Mouse (Mus musculus): ENCODE data around the gene St6galnac3.
"Not testable (repeated sequence)": the region's sequence is repeated elsewhere in the genome, so short reads cannot be mapped to it uniquely, and the experiment has no call there.

St6galnac3 gene

DNA sequence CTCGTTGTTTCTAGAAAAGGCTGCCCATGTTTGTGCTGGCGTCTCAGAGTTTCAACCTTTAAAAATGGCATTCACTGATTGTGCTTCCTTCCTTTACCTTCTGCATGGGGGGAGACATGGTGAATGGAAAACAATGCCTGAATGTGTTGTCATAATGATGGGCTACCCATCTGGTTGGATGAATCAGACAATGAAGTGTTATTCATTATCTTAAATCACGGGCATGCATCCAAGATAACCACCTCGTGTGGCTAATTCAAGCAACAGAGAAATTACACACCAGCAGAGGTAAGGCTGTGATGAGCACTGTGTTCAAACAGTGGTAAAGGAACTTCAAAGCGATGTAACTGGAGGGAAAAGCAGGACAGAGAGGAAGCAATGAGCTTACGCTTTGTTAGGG lies 325.4 kb downstream of the St6galnac3 start:
- DNase-seq, result no peak

GRCm38 (mm10) chr3:153397726-153398125 lies 327.2 kb downstream of the St6galnac3 start:
- no peak for DNase-seq

DNA sequence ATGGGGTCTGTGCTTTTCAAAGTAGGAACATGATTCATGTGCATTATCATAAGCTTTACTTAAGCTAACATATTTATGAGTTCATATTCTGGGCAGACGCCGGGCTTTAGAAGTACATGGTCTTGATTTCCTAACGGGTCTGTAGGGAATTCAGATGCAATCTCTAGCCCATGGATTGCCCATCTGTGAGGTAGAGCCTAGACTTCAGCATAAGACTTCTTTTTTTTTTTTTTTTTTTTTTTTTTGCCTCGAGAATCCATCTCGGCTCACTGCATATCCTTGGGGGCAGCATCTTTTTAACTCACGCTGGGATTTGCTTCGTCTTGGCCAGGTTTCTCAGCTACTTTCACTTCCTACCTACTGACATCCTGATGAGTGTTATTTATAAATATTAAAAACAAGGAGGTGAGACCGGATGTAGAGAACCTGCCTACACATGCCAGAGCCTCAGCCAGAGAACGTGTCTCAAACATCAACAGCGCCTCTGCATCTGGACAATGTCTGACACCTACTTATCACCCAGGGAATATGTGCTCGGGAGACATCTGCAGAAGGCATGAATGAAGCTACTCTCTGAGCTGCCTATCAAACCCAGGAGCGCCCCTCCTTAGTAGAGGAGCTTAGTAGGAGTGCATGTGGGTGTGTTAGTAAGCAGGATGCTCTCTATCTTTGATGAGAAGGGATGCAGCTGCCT lies 328.5 kb downstream of the St6galnac3 start:
- DNase-seq, result no peak

DNA sequence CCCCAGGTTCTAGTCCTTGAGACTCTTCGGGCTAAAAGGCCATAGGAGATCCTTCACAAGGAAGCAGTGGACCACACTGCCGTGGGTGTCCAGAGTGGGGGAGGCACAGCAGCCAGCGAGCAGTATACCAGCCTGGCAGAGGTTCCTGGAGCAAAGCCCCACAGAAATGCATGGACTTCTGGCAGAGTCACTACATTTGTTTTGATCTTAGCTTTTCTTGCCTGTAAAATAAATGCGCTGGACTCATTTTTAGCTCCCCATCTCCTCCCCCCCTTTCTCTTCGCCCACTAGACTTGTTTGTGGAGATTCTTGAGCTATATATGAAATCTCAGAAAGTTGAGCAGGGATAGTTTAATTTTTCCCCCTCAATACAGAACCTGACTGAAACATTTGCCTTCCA lies 329.6 kb downstream of the St6galnac3 start:
- no peak for DNase-seq

- DNase-seq, result no peak
Observed at GRCm38 (mm10) chr3:153394751-153395150, 330.2 kb downstream of the St6galnac3 start.

DNA sequence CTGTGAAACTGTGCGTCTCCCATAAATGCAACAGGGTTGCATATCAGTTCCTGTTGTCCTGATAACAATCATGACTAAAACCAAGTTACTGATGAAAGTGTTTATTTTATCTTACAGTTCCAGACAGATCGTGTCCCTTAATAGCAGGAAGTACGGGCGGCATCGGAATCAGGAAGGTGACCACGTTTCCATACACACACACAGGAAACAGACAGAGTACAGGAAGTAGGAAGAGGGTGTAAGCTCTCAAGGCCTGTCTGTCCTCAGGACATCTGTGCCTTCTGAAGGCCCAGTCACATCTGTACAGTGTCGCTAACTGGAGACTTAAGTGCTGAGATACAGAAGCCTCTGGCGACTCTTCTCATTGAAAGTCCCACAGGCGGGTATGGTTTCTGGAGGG lies 330.8 kb downstream of the St6galnac3 start:
- DNase-seq, result no peak

GRCm38 (mm10) chr3:153391451-153391850 lies 333.5 kb downstream of the St6galnac3 start:
- DNase-seq, result not testable (repeated sequence)

GRCm38 (mm10) chr3:153384651-153385050 lies 340.3 kb downstream of the St6galnac3 start:
- DNase-seq, result not testable (repeated sequence)

- no peak for DNase-seq
Observed at GRCm38 (mm10) chr3:153383656-153384055, 341.3 kb downstream of the St6galnac3 start.

DNA sequence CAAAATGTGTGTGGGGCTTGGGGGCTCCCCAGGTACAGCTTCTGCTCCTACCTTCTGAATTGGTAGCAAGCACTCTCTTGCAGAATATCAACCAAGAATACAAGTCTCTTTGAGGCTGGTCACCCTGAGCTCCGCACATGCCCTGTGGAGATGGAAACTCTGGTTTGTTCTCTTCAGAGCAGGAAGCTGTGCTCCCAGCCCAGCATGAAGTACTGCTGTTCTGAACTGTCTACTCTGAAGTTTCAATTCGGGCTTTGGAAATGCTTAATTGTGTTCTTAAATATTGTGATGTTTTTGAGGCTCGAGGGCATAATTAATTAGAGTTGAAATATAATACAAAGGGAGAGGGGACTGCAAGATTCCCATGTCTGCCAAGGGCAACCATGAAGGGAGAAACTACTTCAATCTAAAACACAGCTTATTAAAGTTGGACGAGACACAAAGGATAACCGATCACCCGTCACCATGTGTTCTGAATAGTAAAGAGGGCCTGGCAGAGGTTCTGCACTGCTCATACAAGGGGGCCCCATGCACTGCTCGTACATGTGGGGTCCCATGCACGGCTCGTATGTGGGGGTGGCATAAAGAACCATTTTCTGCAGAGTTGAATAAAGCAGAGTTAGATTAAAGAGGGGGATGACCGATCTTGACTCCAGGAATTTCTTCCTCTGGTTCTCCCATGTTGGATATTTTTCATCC lies 359.8 kb downstream of the St6galnac3 start:
- no peak for DNase-seq

DNA sequence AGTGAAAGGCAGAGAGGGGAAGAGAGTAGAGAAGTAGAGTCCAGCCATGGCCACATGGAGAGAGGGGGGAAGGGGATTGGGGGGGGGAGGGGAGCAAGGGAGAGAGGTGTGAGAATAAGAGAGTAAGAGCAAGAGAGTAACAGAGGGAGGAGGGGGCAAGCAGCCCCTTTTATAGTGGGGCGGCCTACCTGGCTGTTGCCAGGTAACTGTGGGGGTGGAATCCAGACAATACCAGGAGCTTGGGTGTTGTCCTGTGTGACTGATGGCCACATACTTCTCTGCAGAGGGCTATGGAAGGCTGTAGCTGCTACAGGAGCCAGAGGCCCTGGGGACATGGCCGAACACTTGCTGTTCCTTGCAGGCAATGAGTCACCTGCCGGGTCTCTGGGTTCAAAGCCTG lies 360.6 kb downstream of the St6galnac3 start:
- no peak for DNase-seq

DNA sequence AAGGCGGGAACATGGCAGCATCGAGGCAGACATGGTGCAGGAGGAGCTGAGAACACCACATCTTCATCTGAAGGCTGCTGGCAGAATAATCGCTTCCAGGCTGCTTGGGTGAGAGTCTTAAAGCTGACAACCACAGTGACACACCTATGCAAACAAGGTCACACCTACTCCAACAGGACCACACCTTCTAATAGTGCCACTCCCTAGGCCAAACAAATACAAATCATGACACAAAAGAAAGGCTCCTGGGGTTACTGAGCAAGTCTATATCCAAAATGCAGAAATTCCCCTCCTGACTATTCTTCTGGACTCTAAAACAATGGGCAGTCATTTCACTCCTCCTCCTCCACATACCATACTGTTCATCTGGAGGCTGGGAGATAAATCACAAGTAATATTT lies 365.0 kb downstream of the St6galnac3 start:
- no peak for DNase-seq

- DNase-seq, result no peak
Observed at GRCm38 (mm10) chr3:153356071-153356470, 368.9 kb downstream of the St6galnac3 start.

GRCm38 (mm10) chr3:153354988-153355297 lies 370.0 kb downstream of the St6galnac3 start:
- DNase-seq, result no peak

GRCm38 (mm10) chr3:153354186-153354987 lies 370.6 kb downstream of the St6galnac3 start:
- no peak for DNase-seq

DNA sequence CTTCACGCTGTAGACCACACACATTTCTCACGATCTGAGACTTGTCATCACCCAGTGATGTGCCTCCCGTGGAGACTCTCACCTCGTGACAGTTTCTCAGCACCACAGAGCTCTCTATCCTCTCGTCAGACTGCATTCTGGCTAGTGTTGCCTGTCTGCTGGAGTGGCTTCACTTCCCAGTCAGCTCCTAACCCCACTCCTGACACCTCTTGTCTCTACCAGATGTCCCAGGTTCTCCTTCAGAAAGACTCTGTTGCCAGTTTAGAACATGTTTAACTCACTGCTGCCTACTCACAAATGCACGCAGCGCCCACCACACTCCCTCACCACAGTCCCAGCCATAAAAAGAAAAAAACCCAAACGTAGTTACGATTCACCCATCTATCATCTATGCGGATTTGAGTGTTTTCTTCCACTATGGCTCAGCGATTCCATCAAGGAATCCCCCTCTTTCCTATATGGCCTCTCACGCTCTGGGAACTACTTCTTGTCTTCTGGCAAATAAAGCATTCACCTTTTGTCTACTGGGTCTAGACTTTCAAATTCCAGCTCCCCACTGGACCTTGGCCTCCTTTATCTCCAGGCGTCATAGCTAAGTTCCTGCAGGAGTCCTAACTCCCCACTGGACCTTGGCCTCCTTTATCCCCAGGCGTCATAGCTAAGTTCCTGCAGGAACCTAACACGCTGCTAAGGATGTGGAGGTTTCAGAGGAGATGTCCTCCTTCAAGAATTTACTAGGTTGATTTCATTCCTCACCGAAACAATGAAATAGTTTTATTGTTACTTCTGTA lies 371.5 kb downstream of the St6galnac3 start:
- DNase-seq, result no peak

GRCm38 (mm10) chr3:153349981-153350380 lies 375.0 kb downstream of the St6galnac3 start:
- no peak for DNase-seq

- DNase-seq, result no peak
Observed at GRCm38 (mm10) chr3:153348797-153349465, 376.0 kb downstream of the St6galnac3 start.

DNA sequence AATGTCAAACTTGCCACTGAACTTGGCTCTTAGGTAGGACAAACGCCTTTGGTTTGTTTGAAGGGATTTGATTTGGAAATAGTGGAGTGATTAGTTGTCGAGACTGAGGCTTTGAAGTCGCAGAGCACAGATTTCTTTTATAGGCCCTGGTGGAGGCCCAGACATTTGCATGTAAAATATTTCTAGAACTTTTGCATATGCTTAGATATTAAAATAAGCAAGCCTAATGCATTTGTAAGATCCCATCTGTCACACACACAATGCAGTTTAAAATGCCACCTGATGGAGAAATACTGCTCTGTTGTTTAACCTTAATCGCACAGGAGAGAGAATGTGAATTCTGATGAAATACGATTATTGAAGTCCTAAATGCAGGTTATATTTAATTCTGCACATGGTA lies 380.0 kb downstream of the St6galnac3 start:
- DNase-seq, result no peak

DNA sequence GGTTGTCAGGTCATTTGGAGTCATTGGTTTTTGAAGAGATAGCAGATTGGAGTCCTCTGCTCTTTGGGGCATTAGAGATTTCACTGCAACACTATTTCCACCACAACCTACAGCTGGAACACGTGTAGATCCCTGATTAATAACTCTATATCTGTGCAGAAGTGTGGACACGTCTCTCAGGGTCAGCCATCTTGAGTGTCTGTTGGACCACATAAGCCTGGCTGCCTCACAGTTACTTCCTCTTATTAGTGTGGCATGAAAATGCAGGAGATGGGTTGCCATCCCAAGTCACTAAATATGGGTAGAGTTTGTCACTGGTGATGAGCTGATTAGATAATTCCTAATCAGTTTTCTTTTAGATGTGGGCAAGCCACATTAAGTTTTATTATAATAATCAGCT lies 385.0 kb downstream of the St6galnac3 start:
- no peak for DNase-seq

DNA sequence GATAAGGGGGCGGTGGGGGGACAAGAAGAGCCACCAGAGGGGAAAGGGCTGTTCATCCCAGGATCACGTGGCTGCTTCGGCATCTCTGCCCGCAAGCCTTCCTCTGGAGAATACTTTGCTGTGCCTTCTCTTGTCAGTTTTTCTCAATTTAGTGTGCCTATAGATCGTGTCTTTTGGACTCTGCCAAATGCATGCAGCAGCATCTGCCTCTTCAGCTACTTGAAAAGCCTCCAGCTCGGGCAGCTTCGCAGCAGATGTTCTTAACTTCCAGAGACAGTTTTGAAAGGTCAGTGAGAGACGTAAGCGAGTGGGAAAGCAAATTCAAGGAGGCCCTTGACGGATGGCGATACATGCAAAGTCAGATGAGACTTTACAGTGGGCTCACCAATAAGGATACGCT lies 385.9 kb downstream of the St6galnac3 start:
- DNase-seq, result no peak

DNA sequence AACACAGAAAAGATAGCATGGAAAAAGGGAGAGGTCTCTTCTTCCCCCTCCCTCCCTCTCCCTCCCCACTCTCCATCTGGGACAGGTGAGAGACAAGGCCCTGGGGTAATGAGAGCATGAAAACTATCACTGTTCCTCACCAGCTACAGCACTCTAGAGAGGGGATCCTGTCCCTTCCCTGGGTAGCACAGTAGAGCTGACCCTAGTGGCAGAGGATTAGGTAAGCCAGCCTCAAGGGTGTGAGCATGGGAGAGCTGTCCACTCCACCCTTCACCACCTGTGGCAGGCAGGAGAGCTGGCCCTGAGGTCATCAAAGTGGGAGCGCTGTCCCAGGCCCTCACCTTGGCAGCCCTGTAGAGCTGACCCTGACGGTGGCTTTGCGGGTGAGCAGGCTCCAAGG lies 387.2 kb downstream of the St6galnac3 start:
- no peak for DNase-seq

DNA sequence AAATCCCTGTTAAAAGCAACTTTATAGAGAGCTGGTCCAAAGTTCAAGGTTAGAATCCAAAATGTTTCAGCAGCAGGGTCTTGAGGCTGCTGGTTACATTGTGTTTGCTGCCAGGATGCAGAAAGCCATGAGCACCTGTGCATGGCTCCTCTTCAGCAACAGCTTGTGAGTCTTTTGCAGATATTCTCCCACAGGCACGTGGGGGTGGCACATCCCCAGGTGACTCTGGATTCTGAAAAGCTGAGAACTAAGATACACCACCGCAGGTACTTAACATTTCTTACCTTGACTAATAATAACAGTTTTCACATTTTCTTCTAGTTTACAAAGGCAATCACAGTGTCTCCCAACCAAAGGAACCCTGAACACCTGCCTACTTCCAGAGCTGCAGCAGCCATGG lies 387.8 kb downstream of the St6galnac3 start:
- DNase-seq, result no peak

Measured in kidney, postnatal 10 days (tissue).